9 mouse cellular contexts compared by ENCODE assay signal in the genomic region with DNA sequence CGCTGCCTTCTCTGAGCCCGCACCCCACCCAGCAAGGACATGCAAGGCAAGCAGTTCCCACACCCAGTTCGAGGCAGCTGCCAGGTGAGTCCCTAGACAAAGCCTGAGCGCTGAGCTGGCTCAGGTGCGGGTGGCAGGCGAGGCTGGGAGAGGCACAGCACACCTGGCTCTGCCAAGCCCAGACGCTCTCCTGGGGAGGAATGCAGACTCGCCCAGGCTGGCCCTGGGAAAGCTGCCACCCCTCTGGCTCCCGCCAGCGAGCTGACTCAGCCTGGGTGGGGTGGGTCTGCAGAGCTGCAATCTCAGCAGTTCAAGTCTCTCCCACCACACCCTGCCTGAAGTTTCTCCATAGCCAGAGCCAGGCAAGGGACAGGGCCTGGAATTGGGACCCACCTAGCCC. TPM values are rescaled to one million over a fixed set of nuclear protein-coding genes. Genes with fewer than 3 reads are reported as not detected.
DNase-seq lines count a peak whose midpoint lies in the region; ATAC-seq and TF ChIP-seq lines count a peak whose summit lies in the region.
"Had no signal": no experiment of that assay in that cellular context is flagged by ENCODE, and none has a peak within 500 bp of the region (broad histone marks: within the 10 kb centered on the region; RNA-seq: fewer than 3 reads in every experiment).

No protein-coding gene starts in this region.

- H3K4me2 ChIP-seq in limb, embryonic 14.5 days (replicated peaks; ENCODE audit: low read depth, low read length, severe bottlenecking) = no peak overlapping the region

- H3K4me3 ChIP-seq in gastrocnemius, adult 2 months = no peak overlapping the region
- no peak overlapping the region for H3K4me3 ChIP-seq in limb, embryonic 14.5 days (replicated peaks; ENCODE audit: low read length)

- H3K9ac ChIP-seq in limb, embryonic 14.5 days (ENCODE audit: low read depth, low read length, severe bottlenecking) = no peak overlapping the region

- intact Hi-C loops in gastrocnemius, adult 2 months (cut with DNase I) = no loop called here

- peak overlapping the region; percentile 51 for H3K27ac ChIP-seq in gastrocnemius, adult 2 months
- peak overlapping the region; percentile 63 for H3K27ac ChIP-seq in limb, embryonic 14.5 days (replicated peaks; ENCODE audit: low read depth, low read length)

- H3K36me3 ChIP-seq in limb, embryonic 14.5 days (ENCODE audit: control insufficient read depth, insufficient read depth, low read length) = no peaks in the 10 kb centered on the region

- no peak for ATAC-seq in limb, embryonic 14.5 days (ENCODE audit: low FRiP score, low read depth)
- no peak for ATAC-seq in CD4-positive, CD25-positive, alpha-beta regulatory T cell, adult 4 months

- TF ChIP-seq POLR2A in limb, embryonic 14.5 days (IDR thresholded peaks at IDR 0.05; ENCODE audit: borderline replicate concordance, extremely low read depth, insufficient read depth, insufficient read length) = no peak

- no peaks in the 10 kb centered on the region for H3K9me3 ChIP-seq in limb, embryonic 14.5 days (ENCODE audit: control insufficient read depth, low read length)

- no peak for TF ChIP-seq CTCF in gastrocnemius, adult 2 months (IDR thresholded peaks at IDR 0.05)

- H3K4me1 ChIP-seq in limb, embryonic 14.5 days (ENCODE audit: control insufficient read depth, insufficient read depth, low read length) = peaks cover 7% of the 10 kb centered on the region; the same call in 1 of the 2 replicates

- WGBS in limb, embryonic 14.5 days = 40% methylated on average over 8 of the region's 10 CpGs

- peak; percentile 29 for DNase-seq in right cerebral cortex, postnatal 14 days
- DNase-seq in right cerebral cortex, postnatal 10 days (ENCODE audit: low spot score in 2 of 2) = no peak
- DNase-seq in gastrocnemius, adult 2 months = peak; percentile 85
- DNase-seq in limb, embryonic 14.5 days (ENCODE audit: low spot score) = peak; percentile 61
- DNase-seq in urinary bladder, postnatal 10 days (ENCODE audit: low spot score) = peak; percentile 46
- DNase-seq in layer of hippocampus, postnatal 14 days (ENCODE audit: low spot score in 2 of 2) = no peak
- DNase-seq in thymus, adult 18-20 months = no peak

- H3K27me3 ChIP-seq in limb, embryonic 14.5 days (ENCODE audit: control insufficient read depth, insufficient read depth, low read length) = no peaks in the 10 kb centered on the region

RNA-seq across cellular contexts. Expression of gene Krt42, which starts 17.4 kb away (rescaled TPM):
- total RNA-seq in gastrocnemius, adult 2 months (2021) = not detected
- polyA plus RNA-seq in limb, embryonic 14.5 days (2012; rRNA removed) = 0.06 and 0.08 TPM in 2 replicates
- polyA plus RNA-seq in limb, embryonic 14.5 days (2014; fragmentation: Nextera tagmentation; extraction: Ambion mirVana) = not detected in 2 replicates
- not detected for total RNA-seq in layer of hippocampus, postnatal 14 days (2021)
- not detected for polyA plus RNA-seq in CD4-positive, CD25-positive, alpha-beta regulatory T cell, adult 4 months (2017; shearing (Covaris generic))
- total RNA-seq: layer of hippocampus, postnatal 10 days had no signal

RNA-seq across cellular contexts. Expression of gene Krt17, which starts 26.2 kb away (rescaled TPM):
- total RNA-seq in gastrocnemius, adult 2 months (2021) = not detected
- polyA plus RNA-seq in limb, embryonic 14.5 days (2012; rRNA removed) = 22.1 and 28.1 TPM in 2 replicates
- 75.5 and 78.5 TPM in 2 replicates for polyA plus RNA-seq in limb, embryonic 14.5 days (2014; fragmentation: Nextera tagmentation; extraction: Ambion mirVana)
- total RNA-seq in layer of hippocampus, postnatal 14 days (2021) = not detected
- polyA plus RNA-seq in CD4-positive, CD25-positive, alpha-beta regulatory T cell, adult 4 months (2017; shearing (Covaris generic)) = 1 to 10 TPM; 1.7 to 6.4 TPM
- total RNA-seq: layer of hippocampus, postnatal 10 days had no signal

RNA-seq across cellular contexts. Expression of gene Eif1, which starts 32.7 kb away (rescaled TPM):
- total RNA-seq in gastrocnemius, adult 2 months (2021) = 1,000 to 10,000 TPM; 1,442 to 1,567 TPM
- polyA plus RNA-seq in limb, embryonic 14.5 days (2012; rRNA removed) = 229 and 342 TPM in 2 replicates
- polyA plus RNA-seq in limb, embryonic 14.5 days (2014; fragmentation: Nextera tagmentation; extraction: Ambion mirVana) = 1,852 and 1,886 TPM in 2 replicates
- 100 to 1,000 TPM; 704 to 721 TPM for total RNA-seq in layer of hippocampus, postnatal 14 days (2021)
- 1,000 to 10,000 TPM; 1,870 to 3,129 TPM for polyA plus RNA-seq in CD4-positive, CD25-positive, alpha-beta regulatory T cell, adult 4 months (2017; shearing (Covaris generic))

RNA-seq across cellular contexts. Expression of gene Krt16, which starts 38.3 kb away (rescaled TPM):
- total RNA-seq in gastrocnemius, adult 2 months (2021) = not detected
- 0.24 and 0.26 TPM in 2 replicates for polyA plus RNA-seq in limb, embryonic 14.5 days (2012; rRNA removed)
- polyA plus RNA-seq in limb, embryonic 14.5 days (2014; fragmentation: Nextera tagmentation; extraction: Ambion mirVana) = 0.29 and 0.61 TPM in 2 replicates
- total RNA-seq in layer of hippocampus, postnatal 14 days (2021) = not detected
- not detected for polyA plus RNA-seq in CD4-positive, CD25-positive, alpha-beta regulatory T cell, adult 4 months (2017; shearing (Covaris generic))
- total RNA-seq: layer of hippocampus, postnatal 10 days had no signal

RNA-seq across cellular contexts. Expression of gene Gast, which starts 47.2 kb away (rescaled TPM):
- not detected for total RNA-seq in gastrocnemius, adult 2 months (2021)
- 0.36 and 0.74 TPM in 2 replicates for polyA plus RNA-seq in limb, embryonic 14.5 days (2012; rRNA removed)
- polyA plus RNA-seq in limb, embryonic 14.5 days (2014; fragmentation: Nextera tagmentation; extraction: Ambion mirVana) = 0.47 and 0.50 TPM in 2 replicates
- total RNA-seq in layer of hippocampus, postnatal 14 days (2021) = not detected
- polyA plus RNA-seq in CD4-positive, CD25-positive, alpha-beta regulatory T cell, adult 4 months (2017; shearing (Covaris generic)) = not detected
- total RNA-seq: layer of hippocampus, postnatal 10 days had no signal

Comparison
In these comparisons a context has a peak if more than half of its experiments do, and no peak if none do; other contexts are left out.
1. DNase-seq: peak in right cerebral cortex, postnatal 14 days (single experiment), gastrocnemius, adult 2 months (single experiment), limb, embryonic 14.5 days (single experiment) and urinary bladder, postnatal 10 days (single experiment); none in right cerebral cortex, postnatal 10 days (0 of 2), layer of hippocampus, postnatal 14 days (0 of 2) and thymus, adult 18-20 months (0 of 2).